Mouse (Mus musculus) kidney, adult 11 months (tissue): Measurements from ENCODE around the gene Scn10a.

ENCODE experiments used
- DNase-seq: peaks from one replicate; pipeline ENCODE4 v3.0.0; 2022

Scn10a gene

GRCm38 (mm10) chr9:119634216-119634843 is 84.8 kb downstream of the Scn10a start:
- no peak for DNase-seq

GRCm38 (mm10) chr9:119633475-119633874 is 85.6 kb downstream of the Scn10a start:
- DNase-seq, result no peak

GRCm38 (mm10) chr9:119632801-119633200 is 86.3 kb downstream of the Scn10a start:
- DNase-seq, result no peak

GRCm38 (mm10) chr9:119631899-119632533 is 87.1 kb downstream of the Scn10a start:
- DNase-seq, result peak; percentile 5

GRCm38 (mm10) chr9:119631393-119631898 is 87.7 kb downstream of the Scn10a start:
- DNase-seq, result no peak

- no peak for DNase-seq
Measured at GRCm38 (mm10) chr9:119628690-119629268, 90.3 kb downstream of the Scn10a start.

- no peak for DNase-seq
Measured at GRCm38 (mm10) chr9:119627227-119627626, 91.9 kb downstream of the Scn10a start.

- no peak for DNase-seq
Measured at GRCm38 (mm10) chr9:119624151-119624550, 95.0 kb downstream of the Scn10a start.

- DNase-seq, result no peak
Measured at GRCm38 (mm10) chr9:119614798-119615197, 104.3 kb downstream of the Scn10a start.

- DNase-seq, result no peak
Measured at GRCm38 (mm10) chr9:119610563-119611166, 108.5 kb downstream of the Scn10a start.

- no peak for DNase-seq
Measured at GRCm38 (mm10) chr9:119606906-119607305, 112.2 kb downstream of the Scn10a start.

- no peak for DNase-seq
Measured at GRCm38 (mm10) chr9:119604607-119605006, 114.5 kb downstream of the Scn10a start.

GRCm38 (mm10) chr9:119598501-119598900 is 120.6 kb downstream of the Scn10a start:
- no peak for DNase-seq

- no peak for DNase-seq
Measured at GRCm38 (mm10) chr9:119597332-119597731, 121.8 kb downstream of the Scn10a start.

GRCm38 (mm10) chr9:119589592-119589991 is 129.5 kb downstream of the Scn10a start:
- no peak for DNase-seq

- DNase-seq, result no peak
Measured at GRCm38 (mm10) chr9:119588763-119589449, 130.2 kb downstream of the Scn10a start.

GRCm38 (mm10) chr9:119580668-119581067 is 138.5 kb downstream of the Scn10a start:
- peak; percentile 42 for DNase-seq

GRCm38 (mm10) chr9:119580187-119580586 is 138.9 kb downstream of the Scn10a start:
- DNase-seq, result no peak

- DNase-seq, result no peak
Measured at GRCm38 (mm10) chr9:119578636-119579438, 140.3 kb downstream of the Scn10a start, which contains the start of gene Scn5a. TSS of gene Scn5a (minus strand) at chr9:119579016.

GRCm38 (mm10) chr9:119578311-119578635 is 140.8 kb downstream of the Scn10a start:
- DNase-seq, result no peak

GRCm38 (mm10) chr9:119576977-119577376 is 142.1 kb downstream of the Scn10a start:
- no peak for DNase-seq

- DNase-seq, result no peak
Measured at GRCm38 (mm10) chr9:119575732-119576131, 143.4 kb downstream of the Scn10a start.
